Mouse (Mus musculus) E14TG2a.4 (cell line): ENCODE measurements around the gene Irx2.

ENCODE experiments used
- CTCF ChIP-seq: conservative IDR thresholded peaks from 2 replicates; pipeline ENCODE4 v1.5.1; 2014; ENCODE audit warnings: low read length
- NANOG ChIP-seq: IDR thresholded peaks from 2 replicates; pipeline ENCODE4 v1.6.1; 2014; ENCODE audit warnings: borderline replicate concordance, low read length, mixed read lengths

- peak; percentile 75 for TF ChIP-seq CTCF
- no peak for TF ChIP-seq NANOG
Observed at GRCm38 (mm10) chr13:72608706-72609105, 19.9 kb upstream of the Irx2 start.
